Mouse (Mus musculus) layer of hippocampus, postnatal 10 days (tissue): ENCODE results near the gene Dhx32. TPM values are rescaled to one million over a fixed set of nuclear protein-coding genes. Genes with fewer than 3 reads are reported as not detected.
"Not testable (repeated sequence)": the region's sequence is repeated elsewhere in the genome, so short reads cannot be mapped to it uniquely, and the experiment has no call there.

ENCODE experiments used
- DNase-seq, 2 experiments: peaks; one replicate each; pipeline ENCODE4 v3.0.0; 2021; ENCODE audit warnings: low spot score in 2 of 2
- total RNA-seq, 2 experiments: library from RNA; stranded (reverse); gene quantifications; 2 replicates each; pipeline ENCODE4 v1.2.3; 2021

Dhx32 gene
- total RNA-seq, 2 experiments from 2014 or later: 62.3 to 63.7 TPM

DNA sequence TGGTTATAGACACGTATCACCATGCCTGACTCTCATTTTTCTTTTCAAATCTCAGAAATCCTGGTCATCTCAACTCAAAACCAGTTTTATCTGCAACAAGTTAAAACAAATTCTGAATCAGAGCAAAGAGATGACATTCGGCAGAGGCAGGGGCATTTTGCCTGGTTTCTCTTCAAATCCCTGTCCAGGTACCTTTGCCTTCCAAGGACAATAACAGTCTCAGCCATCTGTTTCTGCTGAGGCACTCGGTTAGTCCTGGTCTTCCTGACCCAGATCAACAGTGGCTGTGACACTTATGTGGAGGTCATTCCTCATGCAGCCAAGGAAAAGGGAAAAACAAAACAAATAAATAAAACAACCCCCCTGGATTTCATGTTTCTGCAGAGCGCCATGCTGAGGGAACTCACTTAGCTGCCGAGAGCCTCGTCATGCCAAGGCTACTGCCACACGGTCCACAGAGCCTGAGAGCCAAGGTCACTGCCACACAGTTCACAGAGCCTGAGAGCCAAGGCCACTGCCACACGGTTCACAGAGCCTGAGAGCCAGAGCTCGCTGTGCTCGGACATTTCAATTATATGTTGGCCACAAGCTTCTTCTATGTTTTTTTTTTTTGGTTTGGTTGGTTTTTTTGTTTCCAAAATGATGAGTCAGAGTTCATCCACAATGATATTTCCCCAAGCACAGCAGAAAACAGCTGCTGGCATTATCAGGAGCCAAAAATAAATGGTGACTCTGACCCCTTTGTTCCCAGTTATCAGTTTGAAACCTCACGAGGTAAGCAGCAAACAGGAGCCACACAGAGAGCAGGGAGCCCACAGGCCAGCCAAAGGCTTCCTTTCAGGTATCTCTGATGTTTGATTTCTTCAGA lies 52.0 kb downstream of the Dhx32 start:
- no peak for DNase-seq

- DNase-seq: no peak
Observed at GRCm38 (mm10) chr7:133729351-133729750, 53.2 kb downstream of the Dhx32 start.

- no peak for DNase-seq
Observed at GRCm38 (mm10) chr7:133727027-133727426, 55.5 kb downstream of the Dhx32 start.

GRCm38 (mm10) chr7:133725571-133725970 lies 57.0 kb downstream of the Dhx32 start:
- no peak for DNase-seq

- DNase-seq: no peak
Observed at GRCm38 (mm10) chr7:133724844-133725243, 57.7 kb downstream of the Dhx32 start.

- no peak for DNase-seq
Observed at GRCm38 (mm10) chr7:133720616-133721015, 61.9 kb downstream of the Dhx32 start.

GRCm38 (mm10) chr7:133718580-133718979 lies 63.9 kb downstream of the Dhx32 start:
- DNase-seq: no peak

GRCm38 (mm10) chr7:133715387-133715786 lies 67.1 kb downstream of the Dhx32 start:
- no peak for DNase-seq

DNA sequence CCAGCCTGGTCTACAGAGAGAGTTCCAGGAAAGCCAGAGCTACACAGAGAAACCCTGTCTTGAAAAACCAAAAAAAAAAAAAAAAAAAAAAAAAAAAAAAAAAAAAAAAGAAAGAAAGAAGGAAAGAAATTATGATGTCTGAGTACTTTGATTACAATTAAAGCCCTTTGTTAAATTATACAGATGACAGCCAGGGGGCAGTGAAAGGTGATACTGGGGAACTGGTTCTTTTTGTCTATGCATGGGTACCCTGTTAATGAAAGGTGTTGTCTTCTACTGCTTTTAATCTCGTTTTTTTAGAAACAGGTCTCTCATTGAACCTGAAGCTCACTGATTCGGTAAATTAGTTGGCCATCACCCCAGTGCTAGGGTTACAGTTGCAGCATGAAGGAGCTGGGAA lies 75.2 kb downstream of the Dhx32 start:
- no peak for DNase-seq

- DNase-seq: no peak
Observed at GRCm38 (mm10) chr7:133703906-133704305, 78.6 kb downstream of the Dhx32 start.

DNA sequence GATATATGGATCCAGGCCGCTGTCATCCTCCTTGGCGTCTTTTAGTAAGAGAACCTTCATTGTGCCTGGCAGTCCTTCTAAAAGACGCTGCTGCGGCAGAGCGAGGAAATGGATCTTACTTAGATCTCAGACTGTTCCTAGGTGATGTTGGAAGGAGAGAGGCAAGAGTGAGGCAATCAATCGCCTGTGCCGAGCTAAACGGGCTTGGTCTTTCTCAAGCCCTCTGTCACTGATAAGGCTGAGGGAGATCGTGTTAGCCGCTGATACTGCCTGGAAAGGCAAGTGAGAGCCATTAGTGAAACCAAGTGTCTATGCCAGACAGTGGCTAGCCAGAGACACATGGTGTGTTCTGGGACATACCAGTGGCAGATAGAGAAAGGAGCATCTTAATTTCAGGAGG lies 80.2 kb downstream of the Dhx32 start:
- DNase-seq: no peak

DNA sequence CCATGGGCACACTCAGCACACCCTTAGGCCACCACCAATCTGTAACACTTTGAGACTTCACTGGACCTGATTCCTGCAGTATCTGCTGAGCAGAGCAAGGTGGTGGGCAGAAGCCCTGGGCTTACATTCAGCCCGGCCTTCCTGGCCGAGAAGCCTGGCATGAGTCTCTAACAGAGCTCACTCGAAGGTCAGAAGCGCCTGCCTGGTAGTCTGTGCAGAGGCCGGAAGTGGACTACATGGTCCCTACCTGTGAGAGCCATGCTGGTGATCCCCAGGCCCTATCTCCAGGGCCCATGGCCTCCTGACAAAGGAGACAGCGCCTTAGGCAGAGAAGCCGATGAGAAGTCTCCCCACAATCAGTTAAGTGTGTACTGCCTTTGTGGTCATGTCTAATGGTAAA lies 81.2 kb downstream of the Dhx32 start:
- DNase-seq: no peak

GRCm38 (mm10) chr7:133699885-133700284 lies 82.6 kb downstream of the Dhx32 start:
- no peak for DNase-seq

- DNase-seq: no peak
Observed at GRCm38 (mm10) chr7:133698021-133698709, 84.4 kb downstream of the Dhx32 start.

- not testable (repeated sequence) for DNase-seq
Observed at GRCm38 (mm10) chr7:133685644-133686043, 96.9 kb downstream of the Dhx32 start.

GRCm38 (mm10) chr7:133684701-133685100 lies 97.8 kb downstream of the Dhx32 start:
- no peak for DNase-seq

DNA sequence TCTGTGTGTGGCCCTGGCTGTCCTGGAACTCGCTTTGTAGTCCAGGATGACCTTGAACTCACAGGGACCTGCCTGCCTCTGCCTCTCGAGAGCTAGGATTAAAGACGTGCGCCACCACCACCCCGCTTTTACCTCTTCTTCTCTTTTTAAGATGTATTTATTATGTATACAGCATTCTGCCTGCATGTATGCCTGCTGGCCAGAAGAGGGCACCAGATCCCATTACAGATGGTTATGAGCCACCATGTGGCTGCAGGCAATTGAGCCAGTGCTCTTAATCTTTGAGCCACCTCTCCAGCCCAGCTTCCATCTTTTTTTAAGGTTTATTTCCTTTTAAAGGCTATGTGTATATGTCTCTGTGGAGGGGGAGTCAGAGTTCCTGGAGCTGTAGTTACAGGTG lies 98.4 kb downstream of the Dhx32 start:
- DNase-seq: no peak

- no peak for DNase-seq
Observed at GRCm38 (mm10) chr7:133683626-133684025, 98.9 kb downstream of the Dhx32 start.

DNA sequence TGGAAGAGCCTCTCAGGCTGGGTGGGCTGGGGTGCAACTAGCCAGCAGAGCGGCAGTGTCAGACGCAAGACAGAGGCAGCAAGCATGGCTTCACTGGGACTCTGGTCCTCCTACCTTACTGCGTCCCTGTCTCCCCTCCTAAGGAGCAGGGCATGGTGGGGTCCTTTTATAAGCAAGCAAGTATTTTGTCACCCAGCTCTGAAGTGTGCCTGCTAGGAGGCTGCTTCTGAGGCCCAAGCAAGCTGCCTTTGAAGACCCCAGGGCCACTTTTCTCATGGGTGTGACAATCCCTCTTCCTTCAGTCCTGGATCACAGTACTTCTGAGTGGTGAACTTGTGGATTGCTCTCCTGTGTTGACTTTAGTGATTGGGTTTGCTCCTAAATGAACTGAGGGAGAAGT lies 102.6 kb downstream of the Dhx32 start, which contains the start of gene Mmp21:
Gene Mmp21, minus strand, starts transcription at position 101 of the 400 bp plus-strand sequence.
- no peak for DNase-seq

DNA sequence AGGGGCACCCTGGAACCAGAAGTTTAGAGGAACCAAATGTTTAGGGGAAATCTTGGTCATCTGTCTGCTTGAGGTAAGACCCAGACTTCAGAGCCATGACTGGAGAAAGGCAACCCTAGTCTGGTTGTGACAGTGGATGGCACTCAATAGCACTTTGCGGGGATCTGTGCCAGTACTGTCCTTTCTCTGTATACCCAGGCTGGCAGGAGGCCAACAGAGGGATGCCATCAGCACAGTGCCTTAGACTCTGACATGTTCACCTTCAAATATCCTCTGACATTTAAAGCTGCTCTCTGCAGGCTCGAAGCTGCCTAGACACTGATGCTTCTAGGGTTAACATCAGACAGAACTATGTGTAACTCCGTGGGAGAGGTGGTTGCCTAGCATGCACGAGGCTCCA lies 103.1 kb downstream of the Dhx32 start:
- no peak for DNase-seq

GRCm38 (mm10) chr7:133678716-133679115 lies 103.8 kb downstream of the Dhx32 start:
- no peak for DNase-seq

DNA sequence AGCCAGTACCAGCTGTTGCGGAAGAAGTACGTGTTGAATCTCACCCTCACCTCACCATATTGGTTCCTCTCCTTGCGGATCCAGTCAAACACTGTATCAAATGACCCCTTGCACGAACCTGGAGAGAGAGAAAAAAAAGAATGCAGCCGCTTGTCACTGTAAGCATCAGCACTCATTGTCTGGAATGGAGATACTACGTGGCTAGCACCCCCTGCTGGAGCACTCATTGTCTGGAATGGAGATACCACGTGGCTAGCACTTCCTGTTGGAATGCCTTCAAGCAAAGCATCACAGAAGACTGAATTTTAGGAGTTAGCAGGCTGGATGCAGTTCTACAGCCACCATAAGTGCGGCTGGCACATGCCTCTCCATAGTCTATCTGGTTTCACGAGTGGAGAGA lies 106.5 kb downstream of the Dhx32 start:
- DNase-seq: no peak
